Mouse (Mus musculus): ENCODE results near the gene Gmpr. TPM values are rescaled to one million over a fixed set of nuclear protein-coding genes. Genes with fewer than 3 reads are reported as not detected.

The Gmpr gene
- polyA plus RNA-seq, 1 experiment from 2014 or later = 35.1 TPM

DNA sequence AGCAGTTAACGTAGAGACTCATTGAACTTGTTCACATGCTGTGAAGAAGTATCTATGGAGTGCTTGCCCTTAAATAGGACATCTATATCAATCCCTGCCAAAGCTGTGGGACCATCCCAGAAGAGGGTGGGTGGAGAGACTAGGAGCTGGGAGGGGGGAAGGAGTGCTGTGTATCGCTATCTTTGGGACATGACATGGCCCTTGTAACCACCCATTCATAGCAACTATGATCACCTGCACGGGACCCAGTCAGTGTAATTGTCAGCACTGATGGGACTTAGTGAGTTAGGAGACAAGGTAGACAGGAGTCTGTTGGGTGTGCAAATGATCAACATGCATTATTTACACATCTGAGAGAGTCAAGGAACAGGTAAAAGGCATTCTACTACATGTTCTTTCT, 52.0 kb downstream of the Gmpr start:
- Histone ChIP-seq H3K27ac (no peak overlapping the region), H3K4me1 (replicated peaks) (peaks cover 11% of the 10 kb centered on the region; the same call in 1 of the 2 replicates), H3K36me3 (peaks cover 8% of the 10 kb centered on the region; the same call in 1 of the 2 replicates), H3K9ac (no peak overlapping the region), H3K9me3 (no peaks in the 10 kb centered on the region), H3K27me3 (no peaks in the 10 kb centered on the region), H3K4me3 (no peak overlapping the region), H3K4me2 (no peak overlapping the region)
- no peak for ATAC-seq (ENCODE audit: low FRiP score)
- 85% methylated on average over 3 of the region's 3 CpGs for WGBS

DNA sequence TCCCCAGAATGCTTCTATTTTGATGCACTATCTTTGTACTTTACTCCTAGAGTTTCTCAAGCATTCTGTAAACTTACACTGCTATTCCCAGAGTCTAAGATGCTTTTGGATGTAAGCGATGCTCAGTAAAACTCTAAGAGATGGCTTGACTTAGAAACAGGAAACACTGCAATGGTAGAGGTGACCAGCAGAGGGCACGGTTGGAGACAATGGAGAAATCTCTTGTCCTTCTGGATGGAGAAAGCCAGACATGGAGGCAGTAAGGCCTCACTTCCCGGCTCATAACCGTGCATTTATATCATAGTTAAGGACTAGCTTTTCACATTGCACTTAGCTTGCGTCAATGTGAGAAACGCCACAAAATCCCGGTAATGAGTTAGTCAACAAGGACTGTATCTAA, 53.3 kb downstream of the Gmpr start:
- H3K9me3 ChIP-seq = no peaks in the 10 kb centered on the region
- no peak overlapping the region for H3K4me2 ChIP-seq
- 77% methylated on average over 7 of the region's 7 CpGs for WGBS
- no peak overlapping the region for H3K9ac ChIP-seq
- peaks cover 9% of the 10 kb centered on the region; the same call in 1 of the 2 replicates for H3K36me3 ChIP-seq
- no peak overlapping the region for H3K4me3 ChIP-seq
- H3K27ac ChIP-seq = no peak overlapping the region
- ATAC-seq (ENCODE audit: low FRiP score) = no peak
- peaks cover 11% of the 10 kb centered on the region; the same call in 1 of the 2 replicates for H3K4me1 ChIP-seq (replicated peaks)
- H3K27me3 ChIP-seq = no peaks in the 10 kb centered on the region

DNA sequence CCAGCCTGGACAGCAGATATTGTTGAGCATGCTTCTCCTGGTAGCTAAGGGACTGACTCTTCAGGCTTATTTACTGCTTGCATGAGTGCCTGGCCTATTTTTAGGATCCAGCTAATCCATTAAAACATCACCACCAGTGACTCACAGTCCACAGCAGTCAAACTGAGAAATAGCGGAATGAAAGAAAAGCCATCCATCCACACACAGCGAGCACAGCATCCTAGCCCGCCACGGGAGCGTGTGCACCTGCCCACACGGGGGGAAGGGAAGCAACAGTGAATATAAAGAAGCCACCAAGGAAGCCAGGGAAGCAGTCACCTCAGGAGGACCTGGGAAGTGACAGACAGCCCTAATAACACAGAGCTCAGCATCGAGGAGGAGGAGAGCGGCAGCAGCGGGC, 54.8 kb downstream of the Gmpr start:
- Histone ChIP-seq H3K4me1 (replicated peaks) (peaks cover 11% of the 10 kb centered on the region; the same call in 1 of the 2 replicates), H3K27me3 (no peaks in the 10 kb centered on the region), H3K4me3 (no peak overlapping the region), H3K9me3 (no peaks in the 10 kb centered on the region), H3K36me3 (peaks cover 18% of the 10 kb centered on the region), H3K4me2 (no peak overlapping the region), H3K9ac (no peak overlapping the region), H3K27ac (no peak overlapping the region)
- no peak for ATAC-seq (ENCODE audit: low FRiP score)
- 78% methylated on average over 9 of the region's 9 CpGs for WGBS

DNA sequence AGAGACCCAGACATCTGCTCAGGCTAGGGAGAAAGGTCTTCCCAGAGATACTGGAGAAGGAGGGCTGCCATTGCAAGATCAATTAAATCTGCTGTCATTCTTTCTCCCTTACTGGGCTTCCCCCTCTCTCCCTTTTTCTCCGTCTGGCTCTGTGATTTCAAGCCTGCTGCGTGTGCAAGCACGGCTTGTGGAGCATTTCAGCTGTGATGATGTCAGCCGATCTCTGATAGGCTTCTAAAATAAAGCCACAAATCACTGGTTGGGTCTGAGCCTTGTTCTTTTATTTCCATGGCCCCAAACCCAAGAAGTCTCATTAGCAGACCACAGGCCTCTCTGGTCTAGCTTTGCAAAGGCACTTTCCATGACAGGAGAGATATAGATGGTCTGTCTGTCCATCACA, 57.7 kb downstream of the Gmpr start:
- Histone ChIP-seq H3K9me3 (no peaks in the 10 kb centered on the region), H3K9ac (no peak overlapping the region), H3K27me3 (no peaks in the 10 kb centered on the region), H3K4me1 (replicated peaks) (0 out of 2 replicates have a peak, but pooled peaks cover 8% of the 10 kb centered on the region), H3K36me3 (peaks cover 25% of the 10 kb centered on the region), H3K27ac (no peak overlapping the region), H3K4me2 (no peak overlapping the region), H3K4me3 (no peak overlapping the region)
- ATAC-seq (ENCODE audit: low FRiP score) = no peak
- WGBS = 70% methylated on average over 4 of the region's 4 CpGs

DNA sequence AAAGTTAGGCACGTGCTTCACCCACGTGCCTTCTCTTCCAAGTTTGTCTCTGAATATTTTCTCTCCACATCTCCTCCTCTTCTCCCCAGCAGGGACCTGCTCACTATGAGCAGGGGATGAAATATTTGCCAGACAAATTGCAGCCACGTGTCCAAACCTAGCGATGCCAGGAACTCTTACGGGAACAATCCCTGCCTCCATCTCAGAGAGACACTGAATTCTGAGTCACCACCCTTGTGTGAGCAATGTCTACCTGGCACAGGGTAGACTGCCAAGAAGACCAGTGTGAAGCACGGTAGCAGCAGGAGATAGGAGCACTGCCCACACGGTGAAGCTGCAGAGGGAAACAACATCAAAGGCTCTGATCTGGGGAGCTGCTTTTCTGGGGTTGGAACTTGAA, 62.7 kb downstream of the Gmpr start:
- WGBS = 82% methylated on average over 7 of the region's 7 CpGs
- H3K4me1 ChIP-seq (replicated peaks) = peaks cover 28% of the 10 kb centered on the region
- H3K27ac ChIP-seq = no peak overlapping the region
- no peak overlapping the region for H3K4me2 ChIP-seq
- no peaks in the 10 kb centered on the region for H3K9me3 ChIP-seq
- no peak overlapping the region for H3K4me3 ChIP-seq
- no peaks in the 10 kb centered on the region for H3K27me3 ChIP-seq
- H3K9ac ChIP-seq = no peak overlapping the region
- ATAC-seq (ENCODE audit: low FRiP score) = no peak
- peaks cover 25% of the 10 kb centered on the region for H3K36me3 ChIP-seq

DNA sequence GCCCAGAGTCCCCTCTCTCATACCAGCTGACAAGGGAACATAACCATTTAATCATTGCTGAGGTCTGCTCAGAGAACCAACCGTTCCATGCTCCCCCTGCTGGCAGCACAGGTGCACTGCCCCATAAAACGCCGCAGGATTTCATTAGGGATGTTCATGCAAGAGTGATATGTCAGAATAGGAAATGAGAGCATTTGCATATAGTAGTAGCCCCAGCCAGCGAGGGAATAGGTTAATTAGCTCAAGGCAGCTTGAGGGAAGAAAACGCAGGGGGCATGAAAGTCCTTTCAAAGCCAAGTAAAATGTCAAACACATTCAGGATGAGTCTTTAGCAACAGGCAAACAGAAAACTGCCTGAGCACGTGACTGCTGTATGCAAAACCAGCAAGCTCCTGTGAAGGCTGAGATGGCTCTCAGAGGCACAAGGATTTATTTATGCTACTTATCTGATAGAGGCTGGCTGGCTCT, 64.6 kb downstream of the Gmpr start:
- Histone ChIP-seq H3K4me1 (replicated peaks) (peaks cover 40% of the 10 kb centered on the region), H3K9ac (no peak overlapping the region), H3K4me3 (no peak overlapping the region), H3K9me3 (no peaks in the 10 kb centered on the region), H3K27ac (peak overlapping the region; percentile 61), H3K27me3 (no peaks in the 10 kb centered on the region), H3K36me3 (peaks cover 12% of the 10 kb centered on the region), H3K4me2 (peak overlapping the region; percentile 22; the same call in 1 of the 2 replicates)
- 5% methylated on average over 6 of the region's 6 CpGs for WGBS
- ATAC-seq (ENCODE audit: low FRiP score) = peak; percentile 79

DNA sequence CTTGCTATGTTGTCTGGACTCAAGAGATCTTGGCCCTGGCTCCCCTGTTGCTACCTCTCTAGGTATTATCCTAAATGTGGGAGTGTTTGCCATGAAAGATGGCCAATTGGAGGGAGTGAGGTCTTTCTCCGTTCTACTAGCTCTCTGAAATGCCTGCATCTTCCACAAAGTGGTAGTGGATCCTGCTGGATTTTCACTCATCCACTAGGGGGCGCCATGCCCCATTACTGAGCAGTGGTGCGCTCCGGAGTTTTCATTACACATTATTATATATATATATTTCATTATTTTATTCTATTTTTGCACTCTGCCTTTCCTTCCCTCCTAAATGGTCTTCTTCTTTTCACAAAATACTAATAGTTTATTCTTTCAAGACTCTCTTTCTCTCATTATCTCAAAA, 65.5 kb downstream of the Gmpr start:
- Histone ChIP-seq H3K4me2 (no peak overlapping the region), H3K4me3 (no peak overlapping the region), H3K36me3 (peaks cover 4% of the 10 kb centered on the region; the same call in 1 of the 2 replicates), H3K9ac (no peak overlapping the region), H3K27ac (peak overlapping the region; percentile 24; the same call in 1 of the 2 replicates), H3K4me1 (replicated peaks) (peaks cover 46% of the 10 kb centered on the region), H3K27me3 (no peaks in the 10 kb centered on the region), H3K9me3 (no peaks in the 10 kb centered on the region)
- ATAC-seq (ENCODE audit: low FRiP score) = no peak
- WGBS = 42% methylated on average over 4 of the region's 4 CpGs

DNA sequence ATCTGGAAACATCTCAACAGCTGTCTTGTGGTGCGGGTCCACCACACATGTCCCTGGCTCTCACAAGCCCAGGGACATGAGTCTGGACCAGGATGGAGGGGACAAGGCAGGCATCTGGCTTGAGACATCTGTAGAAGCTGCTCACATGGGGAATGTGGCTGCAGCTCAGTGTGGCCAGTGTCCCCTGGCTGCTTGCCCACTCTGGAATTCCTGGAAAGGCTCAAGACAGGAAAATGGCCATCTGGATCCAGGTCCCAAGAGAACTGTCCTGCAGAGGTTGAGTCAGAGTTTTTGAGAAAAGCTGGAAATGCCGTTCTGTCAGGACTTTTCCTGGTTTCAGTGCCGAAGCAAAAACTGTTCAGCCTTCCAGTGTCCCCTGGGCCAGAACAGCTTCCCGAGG, 68.9 kb downstream of the Gmpr start:
- H3K4me3 ChIP-seq = no peak overlapping the region
- H3K27ac ChIP-seq = peak overlapping the region; percentile 30; the same call in 1 of the 2 replicates
- H3K9me3 ChIP-seq = no peaks in the 10 kb centered on the region
- no peak overlapping the region for H3K4me2 ChIP-seq
- no peak overlapping the region for H3K9ac ChIP-seq
- no peaks in the 10 kb centered on the region for H3K36me3 ChIP-seq
- H3K27me3 ChIP-seq = no peaks in the 10 kb centered on the region
- no peak for ATAC-seq (ENCODE audit: low FRiP score)
- peaks cover 52% of the 10 kb centered on the region for H3K4me1 ChIP-seq (replicated peaks)
- 78% methylated on average over 4 of the region's 4 CpGs for WGBS

DNA sequence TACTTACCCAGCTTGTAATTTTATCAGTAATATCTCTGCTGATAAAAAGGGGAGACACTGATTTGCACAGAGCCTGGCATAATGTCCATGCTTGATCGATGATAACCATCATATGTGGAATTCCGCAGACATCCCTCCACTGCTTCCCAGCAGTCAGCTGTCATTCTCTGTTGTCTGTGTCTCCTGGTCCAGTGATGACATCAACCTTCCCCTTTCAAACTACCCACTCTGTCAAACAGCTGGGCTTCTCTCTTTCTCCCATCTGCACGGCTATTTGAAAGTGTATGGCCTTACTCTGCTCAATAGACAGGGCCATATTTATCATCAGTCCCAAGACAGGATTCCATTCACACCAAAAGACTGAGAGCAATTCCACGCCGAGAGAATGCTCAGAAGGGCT, 70.1 kb downstream of the Gmpr start:
- Histone ChIP-seq H3K4me3 (no peak overlapping the region), H3K9ac (no peak overlapping the region), H3K4me2 (no peak overlapping the region), H3K27ac (0 out of 2 replicates have a peak overlapping the region, but pooled peaks have one; percentile 60), H3K27me3 (no peaks in the 10 kb centered on the region), H3K36me3 (no peaks in the 10 kb centered on the region), H3K9me3 (no peaks in the 10 kb centered on the region), H3K4me1 (replicated peaks) (peaks cover 45% of the 10 kb centered on the region)
- no peak for ATAC-seq (ENCODE audit: low FRiP score)
- 28% methylated on average over 5 of the region's 5 CpGs for WGBS

DNA sequence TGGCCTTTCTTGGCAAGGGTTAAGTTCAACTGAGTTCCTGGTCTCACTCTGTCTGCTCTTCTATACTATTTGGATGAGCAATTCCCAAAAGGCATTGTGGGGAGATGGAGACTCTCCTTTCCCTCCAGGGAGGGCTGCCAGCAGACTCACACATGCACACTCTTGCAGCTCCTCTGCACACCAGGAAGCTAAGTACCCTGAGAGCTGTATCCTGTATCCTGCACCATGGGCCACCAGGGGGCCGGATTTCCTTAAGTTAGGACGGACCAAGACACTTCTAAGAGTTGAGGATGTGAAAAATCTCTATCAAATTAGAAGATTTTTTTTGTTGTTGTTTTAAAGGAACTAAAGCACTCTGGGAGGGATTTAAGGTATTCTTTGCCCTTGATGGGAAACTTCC, 70.5 kb downstream of the Gmpr start:
- no peak for ATAC-seq (ENCODE audit: low FRiP score)
- no peaks in the 10 kb centered on the region for H3K27me3 ChIP-seq
- H3K27ac ChIP-seq = 0 out of 2 replicates have a peak overlapping the region, but pooled peaks have one; percentile 60
- H3K9me3 ChIP-seq = no peaks in the 10 kb centered on the region
- no peak overlapping the region for H3K4me3 ChIP-seq
- no peaks in the 10 kb centered on the region for H3K36me3 ChIP-seq
- H3K9ac ChIP-seq = no peak overlapping the region
- 35% methylated on average over 2 of the region's 2 CpGs for WGBS
- no peak overlapping the region for H3K4me2 ChIP-seq
- H3K4me1 ChIP-seq (replicated peaks) = peaks cover 44% of the 10 kb centered on the region

DNA sequence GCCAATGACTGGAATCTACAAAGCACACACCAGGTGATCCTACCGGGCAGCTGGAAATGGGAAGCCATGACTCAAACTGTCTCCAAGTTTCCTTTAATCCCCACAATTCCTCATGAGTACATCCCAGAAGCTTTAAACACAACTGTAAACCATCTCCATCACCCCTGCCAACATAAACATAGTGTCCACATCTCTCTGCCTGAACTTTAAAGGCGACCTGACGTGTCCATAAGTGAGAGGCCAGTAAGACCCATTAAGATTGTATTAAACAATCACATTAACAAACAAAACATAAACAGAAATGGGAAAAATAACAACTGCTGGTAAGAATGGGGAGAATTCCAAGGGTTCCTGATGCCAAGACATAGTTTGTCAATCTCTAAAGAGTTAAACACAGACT, 72.5 kb downstream of the Gmpr start:
- no peak for ATAC-seq (ENCODE audit: low FRiP score)
- no peaks in the 10 kb centered on the region for H3K36me3 ChIP-seq
- no peak overlapping the region for H3K4me2 ChIP-seq
- no peak overlapping the region for H3K4me3 ChIP-seq
- H3K4me1 ChIP-seq (replicated peaks) = peaks cover 32% of the 10 kb centered on the region
- no peaks in the 10 kb centered on the region for H3K9me3 ChIP-seq
- no peaks in the 10 kb centered on the region for H3K27me3 ChIP-seq
- H3K27ac ChIP-seq = no peak overlapping the region
- WGBS = 95% methylated on average over 3 of the region's 3 CpGs
- H3K9ac ChIP-seq = no peak overlapping the region

DNA sequence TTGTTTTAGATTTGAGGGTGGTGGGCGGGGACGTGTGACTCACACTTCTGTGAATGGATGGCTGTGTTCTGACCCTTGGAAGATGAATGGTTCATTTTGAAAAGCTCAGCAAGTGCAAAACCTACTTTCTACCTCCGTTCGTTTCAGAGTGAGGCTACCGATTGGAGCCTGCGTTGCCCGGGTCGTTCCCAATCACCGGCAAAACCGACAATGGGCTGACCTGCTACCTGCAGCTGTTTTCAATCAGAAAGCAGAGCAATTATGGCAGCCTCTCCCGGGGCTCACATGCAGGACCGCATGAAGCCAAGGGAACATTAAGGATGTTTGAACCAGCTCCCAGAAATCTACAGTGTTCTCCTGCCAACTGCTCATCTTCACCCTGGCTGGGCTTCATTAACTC, 75.0 kb downstream of the Gmpr start:
- 68% methylated on average over 12 of the region's 12 CpGs for WGBS
- no peak overlapping the region for H3K4me2 ChIP-seq

DNA sequence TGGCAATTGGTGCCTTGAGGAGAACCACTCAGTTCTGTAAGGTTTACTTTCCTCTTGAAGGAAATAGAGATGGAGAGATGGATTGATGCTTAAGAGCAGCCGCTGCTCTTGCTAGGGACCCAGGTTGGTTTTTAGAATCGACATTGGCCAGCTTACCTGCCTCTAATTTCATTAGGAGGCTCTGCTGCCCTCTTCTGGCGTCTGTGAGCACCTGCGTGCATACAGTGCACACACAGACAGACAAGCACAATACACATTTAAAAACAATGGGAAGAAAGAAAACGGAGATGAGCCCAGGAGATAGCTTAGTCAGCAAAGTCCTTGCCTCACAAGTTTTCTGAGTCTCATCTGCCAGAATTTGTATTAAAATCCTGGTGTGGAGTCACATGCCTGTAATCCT, 75.8 kb downstream of the Gmpr start:
- Histone ChIP-seq H3K4me1 (replicated peaks) (peaks cover 9% of the 10 kb centered on the region), H3K9ac (no peak overlapping the region), H3K4me3 (no peak overlapping the region), H3K27ac (peak overlapping the region; percentile 53; the same call in 1 of the 2 replicates), H3K27me3 (no peaks in the 10 kb centered on the region), H3K4me2 (no peak overlapping the region), H3K9me3 (no peaks in the 10 kb centered on the region), H3K36me3 (no peaks in the 10 kb centered on the region)
- no peak for ATAC-seq (ENCODE audit: low FRiP score)
- WGBS = 87% methylated on average over 5 of the region's 5 CpGs

More for the DNA sequence above, 75.0 kb downstream of the Gmpr start:
- no peaks in the 10 kb centered on the region for H3K27me3 ChIP-seq
- H3K4me3 ChIP-seq = no peak overlapping the region
- no peaks in the 10 kb centered on the region for H3K36me3 ChIP-seq
- H3K27ac ChIP-seq = peak overlapping the region; percentile 53
- ATAC-seq (ENCODE audit: low FRiP score) = no peak
- peaks cover 17% of the 10 kb centered on the region for H3K4me1 ChIP-seq (replicated peaks)
- no peaks in the 10 kb centered on the region for H3K9me3 ChIP-seq
- no peak overlapping the region for H3K9ac ChIP-seq
